In the genomic region with DNA sequence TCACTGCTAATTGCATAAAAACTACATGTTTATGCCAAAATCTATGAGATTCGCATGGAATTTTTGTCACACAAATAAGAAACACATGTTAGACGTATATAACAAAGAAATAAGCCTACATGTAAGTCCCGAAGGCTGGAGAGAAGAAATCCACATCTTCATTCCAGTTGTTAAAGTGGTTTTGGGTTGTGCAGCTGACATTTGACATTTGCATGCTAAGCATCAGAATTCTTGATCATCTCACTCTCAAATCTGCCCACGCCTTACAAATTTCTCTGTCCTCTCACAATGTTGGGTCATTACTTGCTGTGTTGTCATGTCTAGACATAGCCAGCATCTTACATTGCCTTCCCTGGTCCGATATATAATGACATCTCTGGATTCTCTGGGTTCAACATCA, we compare ENCODE assay signal across 12 mouse cellular contexts.
"Had no signal": no experiment of that assay in that cellular context is flagged by ENCODE, and none has a peak within 500 bp of the region (broad histone marks: within the 10 kb centered on the region; RNA-seq: fewer than 3 reads in every experiment).

No protein-coding gene starts in this region.

- H3K27ac ChIP-seq: lung, embryonic 15.5 days; midbrain, embryonic 10.5 days; midbrain, embryonic 13.5 days; midbrain, embryonic 15.5 days; neural tube, embryonic 12.5 days had no signal

- DNase-seq: lung, adult 18-20 months; lung, postnatal 4 days; right cerebral cortex, postnatal 14 days; thymus, adult 18-20 months; thymus, postnatal 14 days; thymus, postnatal 36 days had no signal

- H3K9me3 ChIP-seq: lung, embryonic 15.5 days; midbrain, embryonic 10.5 days; midbrain, embryonic 13.5 days; midbrain, embryonic 15.5 days; neural tube, embryonic 12.5 days had no signal

- H3K36me3 ChIP-seq: lung, embryonic 15.5 days; midbrain, embryonic 10.5 days; midbrain, embryonic 13.5 days; midbrain, embryonic 15.5 days; neural tube, embryonic 12.5 days had no signal

- H3K4me3 ChIP-seq: lung, embryonic 15.5 days; midbrain, embryonic 10.5 days; midbrain, embryonic 13.5 days; midbrain, embryonic 15.5 days; neural tube, embryonic 12.5 days had no signal

- H3K4me1 ChIP-seq: lung, embryonic 15.5 days; midbrain, embryonic 10.5 days; midbrain, embryonic 13.5 days; midbrain, embryonic 15.5 days; neural tube, embryonic 12.5 days had no signal

- H3K9ac ChIP-seq: lung, embryonic 15.5 days; midbrain, embryonic 13.5 days; midbrain, embryonic 15.5 days; neural tube, embryonic 12.5 days had no signal

- H3K27me3 ChIP-seq: lung, embryonic 15.5 days; midbrain, embryonic 13.5 days; midbrain, embryonic 15.5 days; neural tube, embryonic 12.5 days had no signal

- ATAC-seq: lung, postnatal 0 days; midbrain, embryonic 13.5 days; midbrain, embryonic 15.5 days had no signal

- H3K4me2 ChIP-seq: lung, embryonic 15.5 days; midbrain, embryonic 13.5 days; midbrain, embryonic 15.5 days; neural tube, embryonic 12.5 days had no signal
